Mouse (Mus musculus) limb, embryonic 14.5 days (tissue): ENCODE measurements around the gene Iqca. TPM values are rescaled to one million over a fixed set of nuclear protein-coding genes. Genes with fewer than 3 reads are reported as not detected.

Experiments used
- ATAC-seq: fragments of 200-750 bp; cut with Nextera tagmentation; 2 replicates; pipeline ENCODE4 v1.8.0; 2017; ENCODE audit warnings: low read depth, moderate number of reproducible peaks, moderate TSS enrichment; ENCODE audit not compliant: low FRiP score
- DNase-seq: peaks from one replicate; pipeline ENCODE4 v3.0.0-alpha.2; 2015; ENCODE audit warnings: low spot score
- H3K27ac ChIP-seq: fragments of 300-500 bp; sonication (generic); replicated peaks from 2 replicates; pipeline ENCODE4 v1.5.1; 2014; ENCODE audit warnings: low read depth, mild to moderate bottlenecking, low read length, moderate library complexity, mixed read lengths
- H3K27me3 ChIP-seq: fragments of 300-500 bp; sonication (generic); 2 replicates; pipeline ENCODE4 v1.6.1; 2014; ENCODE audit warnings: low read length, mixed read lengths; ENCODE audit not compliant: control insufficient read depth, insufficient read depth
- H3K36me3 ChIP-seq: fragments of 300-500 bp; sonication (generic); 2 replicates; pipeline ENCODE4 v1.6.1; 2014; ENCODE audit warnings: mild to moderate bottlenecking, low read length, moderate library complexity, mixed read lengths; ENCODE audit not compliant: control insufficient read depth, insufficient read depth
- H3K4me1 ChIP-seq: fragments of 300-500 bp; sonication (generic); 2 replicates; pipeline ENCODE4 v1.6.1; 2014; ENCODE audit warnings: antibody characterized with exemption, low read length, mixed read lengths; ENCODE audit not compliant: control insufficient read depth, insufficient read depth
- H3K4me2 ChIP-seq: fragments of 300-500 bp; sonication (generic); replicated peaks from 2 replicates; pipeline ENCODE4 v1.6.1; 2014; ENCODE audit warnings: low read depth, mild to moderate bottlenecking, low read length, moderate library complexity; ENCODE audit not compliant: severe bottlenecking
- H3K4me3 ChIP-seq: fragments of 300-500 bp; sonication (generic); replicated peaks from 2 replicates; pipeline ENCODE4 v1.5.1; 2014; ENCODE audit warnings: low read length
- H3K9ac ChIP-seq: fragments of 300-500 bp; sonication (generic); 2 replicates; pipeline ENCODE4 v1.6.1; 2014; ENCODE audit warnings: mild to moderate bottlenecking, low read depth, low read length, moderate library complexity; ENCODE audit not compliant: severe bottlenecking
- H3K9me3 ChIP-seq: fragments of 300-500 bp; sonication (generic); 2 replicates; pipeline ENCODE4 v1.6.1; 2016; ENCODE audit warnings: low read length; ENCODE audit not compliant: control insufficient read depth
- POLR2A ChIP-seq: fragments of 200-500 bp; IDR thresholded peaks from 2 replicates; pipeline ENCODE4 v1.8.0; 2012; ENCODE audit warnings: inconsistent platforms, mild to moderate bottlenecking, moderate library complexity, borderline replicate concordance; ENCODE audit not compliant: insufficient read depth, insufficient read length; ENCODE audit errors: extremely low read depth
- WGBS: fragments of 180-500 bp; shearing (Covaris S2); extraction: QIAGEN DNeasy Blood & Tissue Kit; methylation state at CpG from one replicate; pipeline ENCODE4 v1.1.7; 2014; 5-methylcytosine and 5-hydroxymethylcytosine counted together
- polyA plus RNA-seq, 2 experiments: library from polyadenylated mRNA; depleted of rRNA in 1 of 2; stranded (reverse) in 1 of 2; unstranded in 1 of 2; fragments of >200 nt; fragmentation: Nextera tagmentation in 1 of 2; extraction: Ambion mirVana in 1 of 2; gene quantifications; 2 replicates each; pipeline versions ENCODE4 v1.2.1 to v1.2.3; 2012 to 2014

The Iqca gene
- polyA plus RNA-seq, 2 experiments, result 0.14 to 0.54 TPM

DNA sequence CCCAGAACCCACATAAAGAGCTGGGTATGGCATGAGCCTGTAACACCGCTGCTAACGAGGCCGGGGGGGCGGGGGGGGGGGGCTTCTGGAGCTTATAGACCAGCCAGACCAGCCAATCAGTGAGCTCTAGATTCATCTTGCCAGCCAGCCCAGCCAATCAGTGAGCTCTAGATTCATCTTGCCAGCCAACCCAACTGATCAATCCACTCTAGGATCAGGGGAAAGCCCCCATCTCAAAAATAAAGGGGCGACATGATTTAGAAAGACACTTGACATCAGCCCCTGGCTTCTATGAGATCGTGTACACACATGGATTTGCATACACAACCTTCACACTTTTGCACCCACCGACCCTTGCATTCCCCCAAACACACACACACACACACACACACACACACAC is 27.3 kb upstream of the Iqca start:
- ATAC-seq, result no peak
- H3K9me3 ChIP-seq, result no peaks in the 10 kb centered on the region
- H3K27me3 ChIP-seq, result no peaks in the 10 kb centered on the region
- no peak overlapping the region for H3K4me2 ChIP-seq
- no peak for TF ChIP-seq POLR2A
- no peak for DNase-seq
- H3K9ac ChIP-seq, result no peak overlapping the region
- H3K4me3 ChIP-seq, result no peak overlapping the region
- no peaks in the 10 kb centered on the region for H3K36me3 ChIP-seq
- H3K4me1 ChIP-seq, result peaks cover 22% of the 10 kb centered on the region
- no peak overlapping the region for H3K27ac ChIP-seq
- 77% methylated on average over 7 of the region's 7 CpGs for WGBS

DNA sequence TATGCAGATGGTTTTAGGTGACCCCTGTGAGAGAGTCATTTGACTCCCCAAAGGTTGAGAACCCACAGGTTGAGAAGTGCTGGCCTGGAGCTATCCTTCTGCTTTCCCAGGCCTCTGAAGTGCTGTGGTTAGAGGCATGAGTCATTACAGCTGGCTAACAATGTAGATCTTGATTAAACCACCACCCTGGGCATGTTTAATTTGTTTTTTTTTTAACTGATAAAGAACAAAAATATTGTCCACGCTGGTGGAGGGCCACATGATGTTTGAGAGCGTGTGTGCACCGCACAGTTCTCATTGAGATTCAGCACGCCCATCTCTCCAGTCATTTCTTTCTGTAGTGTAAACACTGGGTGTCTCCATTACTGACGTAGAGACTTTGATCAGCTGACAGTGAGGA is 24.8 kb upstream of the Iqca start:
- Histone ChIP-seq H3K4me1 (peaks cover 30% of the 10 kb centered on the region), H3K27me3 (no peaks in the 10 kb centered on the region), H3K27ac (no peak overlapping the region), H3K9me3 (no peaks in the 10 kb centered on the region), H3K4me2 (no peak overlapping the region), H3K36me3 (no peaks in the 10 kb centered on the region), H3K4me3 (no peak overlapping the region), H3K9ac (no peak overlapping the region)
- no peak for ATAC-seq
- TF ChIP-seq POLR2A, result no peak
- 63% methylated on average over 5 of the region's 5 CpGs for WGBS
- DNase-seq, result no peak

DNA sequence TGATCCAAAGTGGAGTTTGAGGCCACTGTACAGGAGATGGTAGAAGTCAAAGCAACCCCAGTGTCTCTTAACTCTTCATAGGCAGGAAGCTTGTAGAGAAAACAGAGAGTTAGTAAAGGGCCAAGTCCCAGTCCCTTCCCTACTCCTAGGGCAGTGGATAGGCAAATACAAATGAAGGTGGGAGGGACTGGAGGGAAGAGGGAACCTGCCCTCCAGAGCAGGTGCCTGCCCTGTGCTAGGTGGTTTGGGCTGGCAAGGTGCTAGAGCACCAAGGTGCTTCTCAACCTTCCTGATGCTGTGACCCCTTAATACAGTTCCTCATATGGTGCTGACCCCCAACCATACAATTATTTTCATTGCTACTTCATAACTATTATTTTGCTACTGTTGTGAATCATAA is 24.4 kb upstream of the Iqca start:
- Histone ChIP-seq H3K4me2 (no peak overlapping the region), H3K9ac (no peak overlapping the region), H3K27me3 (no peaks in the 10 kb centered on the region), H3K4me3 (no peak overlapping the region), H3K36me3 (no peaks in the 10 kb centered on the region), H3K9me3 (no peaks in the 10 kb centered on the region), H3K4me1 (peaks cover 30% of the 10 kb centered on the region), H3K27ac (no peak overlapping the region)
- DNase-seq (no peak), ATAC-seq (no peak)
- TF ChIP-seq POLR2A, result no peak

DNA sequence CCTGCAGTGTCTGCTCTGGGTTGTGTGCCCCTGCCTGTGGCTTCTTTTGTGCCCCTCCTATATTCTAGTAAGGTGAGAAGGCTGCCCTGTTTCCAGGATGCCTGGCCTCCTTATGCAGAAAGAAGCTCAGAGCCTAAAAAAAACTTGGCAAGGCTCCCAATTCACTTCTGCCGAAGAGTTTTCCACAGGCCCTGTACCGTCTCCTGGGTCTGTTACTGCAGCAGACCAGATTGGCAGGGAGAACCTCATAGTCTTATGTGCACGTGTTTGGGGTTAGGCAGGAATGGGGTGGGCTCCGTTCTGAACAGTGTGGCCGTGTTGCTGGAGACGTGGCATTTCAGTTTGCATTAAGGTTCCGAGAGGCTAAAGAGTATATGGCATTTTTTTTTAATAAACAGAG is 23.0 kb upstream of the Iqca start:
- no peak overlapping the region for H3K4me3 ChIP-seq
- DNase-seq (peak; percentile 90), ATAC-seq (peak; percentile 77)
- 0 out of 2 replicates have a peak overlapping the region, but pooled peaks have one; percentile 39 for H3K27ac ChIP-seq
- H3K4me1 ChIP-seq, result peaks cover 26% of the 10 kb centered on the region
- TF ChIP-seq POLR2A, result no peak
- no peaks in the 10 kb centered on the region for H3K9me3 ChIP-seq
- 17% methylated on average over 7 of the region's 7 CpGs for WGBS
- H3K9ac ChIP-seq, result no peak overlapping the region
- H3K27me3 ChIP-seq, result no peaks in the 10 kb centered on the region
- no peak overlapping the region for H3K4me2 ChIP-seq
- no peaks in the 10 kb centered on the region for H3K36me3 ChIP-seq

- H3K9ac ChIP-seq, result no peak overlapping the region
- H3K4me3 ChIP-seq, result no peak overlapping the region
- H3K27ac ChIP-seq, result no peak overlapping the region
- H3K27me3 ChIP-seq, result no peaks in the 10 kb centered on the region
- no peak for ATAC-seq
- no peak for DNase-seq
- TF ChIP-seq POLR2A, result no peak
- H3K4me2 ChIP-seq, result no peak overlapping the region
- WGBS, result 58% methylated on average over 8 of the region's 8 CpGs
- no peaks in the 10 kb centered on the region for H3K9me3 ChIP-seq
- H3K4me1 ChIP-seq, result peaks cover 26% of the 10 kb centered on the region
- H3K36me3 ChIP-seq, result no peaks in the 10 kb centered on the region
Measured at GRCm38 (mm10) chr1:90174338-90174737, 21.1 kb upstream of the Iqca start.

DNA sequence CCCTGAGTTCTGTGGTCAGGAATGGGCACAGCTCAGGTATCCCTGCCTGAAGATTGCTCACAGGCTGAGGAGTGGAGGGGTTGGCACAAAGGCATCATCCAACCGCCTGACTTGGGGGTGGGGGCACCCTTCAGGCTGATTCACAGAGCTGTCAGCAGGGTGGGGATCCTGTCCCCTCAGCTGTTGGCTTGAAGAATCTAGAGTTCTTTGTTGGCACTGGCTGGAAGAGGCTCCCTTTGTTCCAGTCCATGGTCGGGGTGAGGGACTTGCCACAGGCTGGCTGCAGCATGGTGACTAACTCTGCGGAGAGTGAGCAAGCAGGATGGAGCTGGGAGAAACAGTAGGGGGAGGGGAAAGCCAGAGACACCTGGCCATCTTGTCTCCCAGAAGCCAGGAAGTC is 11.1 kb upstream of the Iqca start:
- DNase-seq (no peak), ATAC-seq (no peak)
- H3K9ac ChIP-seq, result no peak overlapping the region
- TF ChIP-seq POLR2A, result no peak
- no peaks in the 10 kb centered on the region for H3K36me3 ChIP-seq
- H3K27ac ChIP-seq, result no peak overlapping the region
- no peaks in the 10 kb centered on the region for H3K9me3 ChIP-seq
- 42% methylated on average over 3 of the region's 3 CpGs for WGBS
- no peak overlapping the region for H3K4me3 ChIP-seq
- H3K4me1 ChIP-seq, result peaks cover 5% of the 10 kb centered on the region
- no peak overlapping the region for H3K4me2 ChIP-seq
- no peaks in the 10 kb centered on the region for H3K27me3 ChIP-seq
